Mouse (Mus musculus) heart, adult 18-20 months (tissue): Measurements from ENCODE around the gene Nudt1. TPM values are rescaled to one million over a fixed set of nuclear protein-coding genes. Genes with fewer than 3 reads are reported as not detected.

Experiments
- DNase-seq, 2 experiments: peaks; one replicate each; pipeline ENCODE4 v3.0.0; 2021 to 2022; ENCODE audit warnings: mixed read lengths in 1 of 2
- long read RNA-seq, 2 experiments: library from polyadenylated mRNA; stranded (forward); transcript quantifications; one replicate each; pipeline ENCODE4 v2.0.0; 2021
- total RNA-seq, 2 experiments: library from RNA; stranded (reverse); gene quantifications; 2 replicates each; pipeline ENCODE4 v1.2.3; 2021

Gene Nudt1
- 10 to 100 TPM; 10.1 to 13.0 TPM for total RNA-seq
- long read RNA-seq, experiment 1, partial matches to known transcripts: 0 of 8 reads
- long read RNA-seq, experiment 1, other reads (novel, unspliced or antisense): 2 of 8 reads
- long read RNA-seq, experiment 2, transcript Nudt1-202 (4 exons, 952 nt): major isoform, 7 of 12 reads
- long read RNA-seq, experiment 2, partial matches to known transcripts: 0 of 12 reads
- long read RNA-seq, experiment 2, other reads (novel, unspliced or antisense): 3 of 12 reads

DNA sequence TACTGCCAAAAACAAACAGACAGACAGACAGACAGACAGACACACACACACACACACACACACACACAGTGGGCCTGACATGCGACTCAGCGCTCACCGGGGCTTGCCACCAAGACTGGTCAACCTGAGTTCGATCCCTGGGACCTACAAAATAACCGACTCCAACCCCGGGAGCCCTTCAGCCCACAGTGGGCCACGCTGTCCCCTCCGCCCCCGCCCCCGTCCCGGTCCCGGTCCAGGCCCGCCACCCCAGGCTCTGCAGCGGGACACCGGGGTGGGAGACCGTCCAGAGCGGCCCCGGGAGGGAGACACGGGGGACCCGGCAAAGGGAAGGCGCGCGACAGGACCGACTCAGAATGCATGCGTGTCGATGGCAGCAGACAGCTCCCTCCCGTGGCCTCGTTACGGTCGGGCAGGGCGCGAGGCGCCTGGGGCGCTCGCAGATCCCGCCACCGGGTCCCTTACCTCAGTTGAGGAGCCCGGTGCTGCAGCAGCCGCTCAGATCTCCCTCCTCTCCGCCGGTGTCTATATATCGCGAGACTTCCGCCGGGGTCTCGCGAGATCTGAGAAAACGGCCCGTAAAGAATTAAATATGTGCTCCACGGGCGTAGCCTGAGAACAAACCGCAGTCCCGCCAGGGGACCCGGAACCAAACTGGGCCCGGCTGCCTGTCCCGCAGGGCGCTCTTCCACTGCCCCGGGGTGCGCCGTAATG is at the start of gene Nudt1, which contains the start of gene Mad1l1:
Nudt1 (plus strand) TSS at position 615 of the 714 bp plus-strand sequence.
Mad1l1 (minus strand) TSS at position 511 of the 714 bp plus-strand sequence.
- peak; percentile 95 to 97 for DNase-seq

DNA sequence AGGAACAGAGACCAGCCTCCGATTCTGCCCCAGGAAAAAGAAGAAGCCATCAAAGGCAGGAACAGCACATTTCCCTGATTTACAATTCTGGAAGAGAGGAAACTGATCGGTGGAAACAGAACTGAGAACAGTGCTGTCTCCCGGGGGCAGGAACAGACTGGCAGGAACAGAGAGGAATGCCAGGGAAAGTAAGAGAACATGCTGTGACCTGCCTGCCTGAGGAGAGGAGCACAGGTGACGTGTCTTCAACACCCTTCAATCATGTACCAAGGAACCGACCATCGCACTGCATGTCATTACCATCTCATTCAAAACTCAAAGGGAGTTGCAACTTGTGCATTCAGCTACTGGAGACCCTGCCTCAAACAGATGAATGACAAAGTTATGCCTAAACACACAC is 44.7 kb upstream of the Nudt1 start:
- no peak for DNase-seq

DNA sequence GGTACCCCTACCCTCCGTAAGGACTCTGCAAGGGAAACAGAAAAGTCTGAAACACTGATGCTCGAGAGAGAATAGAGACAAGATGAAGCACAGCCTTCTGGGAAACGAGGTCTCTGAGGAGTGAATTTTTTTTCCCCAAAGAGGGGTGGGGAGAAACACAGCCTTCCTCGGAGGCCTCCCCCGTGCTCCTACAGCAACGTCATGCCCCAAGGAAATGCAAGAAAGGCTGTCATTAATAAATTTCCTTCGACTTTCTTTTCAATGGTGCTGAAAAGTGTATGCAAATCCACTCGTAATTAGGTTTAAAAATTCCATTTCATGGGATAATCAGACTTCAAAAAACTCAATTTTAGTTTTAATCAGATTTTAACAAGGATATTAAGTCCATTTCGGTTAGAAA is 41.3 kb upstream of the Nudt1 start:
- no peak for DNase-seq

DNA sequence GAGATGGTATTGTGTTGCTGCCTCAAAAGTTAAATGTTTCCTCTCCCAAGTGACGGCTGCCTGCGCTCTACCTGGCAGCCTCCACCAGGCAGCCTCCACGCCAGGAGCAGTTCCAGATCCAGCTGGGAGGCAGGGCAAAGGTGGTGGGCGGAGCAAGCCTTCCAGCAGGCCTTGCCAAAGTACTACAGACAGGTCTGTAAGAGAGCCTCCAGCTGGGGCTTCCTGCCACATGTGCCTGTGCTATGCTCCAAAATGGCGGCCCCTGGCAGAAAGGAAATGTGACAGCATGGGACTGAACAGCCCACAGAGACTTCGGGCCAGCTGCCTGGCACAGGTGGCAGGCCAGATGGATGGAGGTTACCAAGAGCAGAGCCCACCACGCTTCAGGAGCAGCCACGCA is 39.1 kb upstream of the Nudt1 start:
- peak in 1 of 2 experiments; percentile 23 for DNase-seq

DNA sequence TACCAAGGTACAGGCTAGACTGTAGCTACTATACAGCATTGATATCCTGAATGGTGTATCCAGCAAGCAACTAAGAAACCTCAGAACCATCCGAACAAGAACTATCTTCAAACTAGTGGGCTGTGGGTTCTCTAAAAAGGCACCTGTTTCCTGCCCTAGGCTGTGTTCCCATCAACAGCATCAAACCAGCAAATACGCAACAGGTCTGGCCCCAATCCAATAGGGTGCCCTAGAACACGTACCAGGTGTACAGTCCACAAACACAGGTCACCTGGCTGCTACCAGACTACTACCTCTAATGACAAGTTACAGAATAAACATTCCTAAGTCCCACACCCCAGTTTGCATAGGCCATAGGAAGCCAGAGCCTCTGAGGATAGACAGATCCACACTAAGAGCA is 38.6 kb upstream of the Nudt1 start:
- no peak for DNase-seq

DNA sequence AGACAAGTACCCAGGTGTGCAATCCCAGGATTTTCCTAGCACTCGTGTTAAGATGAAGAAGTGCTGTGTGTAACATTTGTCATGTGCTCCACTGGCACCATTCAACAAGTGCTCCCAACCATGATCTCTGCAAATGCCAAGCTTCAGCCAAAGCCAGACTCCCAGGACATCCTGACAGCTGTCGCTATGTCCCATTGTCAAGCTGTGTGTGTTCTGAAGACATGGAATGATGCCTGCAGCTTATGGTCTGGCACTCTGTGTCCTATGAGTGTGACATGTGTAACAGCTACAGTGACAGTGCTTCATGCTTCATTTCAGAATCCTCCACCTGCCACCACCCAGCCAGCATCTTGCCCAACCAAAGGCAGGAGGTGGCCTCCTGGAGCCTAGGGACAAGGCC is 37.4 kb upstream of the Nudt1 start:
- no peak for DNase-seq

DNA sequence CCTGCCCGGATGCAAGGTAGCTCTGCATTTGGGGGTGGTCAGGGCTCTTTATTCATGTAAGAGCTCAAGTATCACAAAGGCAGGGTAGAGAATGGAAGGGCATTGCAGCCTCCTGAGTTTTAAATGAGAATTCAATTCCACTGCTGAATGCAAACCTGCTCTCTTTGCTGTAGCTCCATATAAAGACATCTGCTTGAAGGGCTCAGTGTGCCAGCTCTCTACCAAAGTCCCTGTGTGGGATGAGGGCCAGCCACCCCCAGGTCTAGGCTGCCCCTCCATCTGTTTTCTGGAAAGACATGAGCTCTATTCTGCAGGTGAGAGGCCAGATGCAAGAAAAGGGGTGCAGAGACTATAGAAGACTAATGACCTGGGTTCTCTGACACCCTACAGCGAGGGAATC is 36.7 kb upstream of the Nudt1 start:
- DNase-seq: no peak

DNA sequence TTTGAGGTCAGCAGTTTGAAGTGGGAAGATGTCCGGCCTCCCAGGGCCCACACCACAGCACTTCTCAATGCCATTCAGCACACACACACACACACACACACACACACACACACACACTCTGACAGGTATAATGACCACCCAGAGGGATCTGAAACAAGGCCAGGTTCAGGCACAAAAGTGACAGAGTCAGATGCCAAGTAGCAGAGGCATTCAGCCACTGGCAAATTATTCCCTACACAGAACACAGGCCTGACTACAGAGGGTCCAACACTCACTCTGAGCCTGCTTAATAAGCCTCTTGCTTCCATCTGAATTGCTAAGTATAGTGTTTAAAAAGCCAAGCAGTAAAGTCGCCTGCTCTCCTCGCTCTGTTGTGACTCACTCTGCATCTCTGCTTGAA is 33.2 kb upstream of the Nudt1 start:
- DNase-seq: no peak

DNA sequence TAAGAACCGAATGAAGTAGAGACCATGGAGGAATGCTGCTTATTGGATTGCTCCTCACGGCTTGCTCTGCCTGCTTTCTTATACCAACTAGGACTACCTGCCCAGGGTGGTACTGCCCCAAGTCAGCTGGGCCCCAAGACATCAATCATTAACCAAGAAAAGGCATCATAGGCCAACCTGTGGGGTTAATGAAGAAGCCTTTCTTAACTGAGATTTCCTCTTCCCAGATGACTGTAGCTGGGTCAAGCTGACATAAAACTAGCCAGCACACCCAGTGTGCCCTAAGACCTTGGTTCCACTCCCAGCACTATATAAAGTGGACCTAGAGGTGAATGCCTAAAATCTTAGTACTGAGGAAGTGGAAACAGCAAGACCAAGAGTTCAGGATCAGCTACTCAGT is 32.3 kb upstream of the Nudt1 start:
- DNase-seq: no peak

DNA sequence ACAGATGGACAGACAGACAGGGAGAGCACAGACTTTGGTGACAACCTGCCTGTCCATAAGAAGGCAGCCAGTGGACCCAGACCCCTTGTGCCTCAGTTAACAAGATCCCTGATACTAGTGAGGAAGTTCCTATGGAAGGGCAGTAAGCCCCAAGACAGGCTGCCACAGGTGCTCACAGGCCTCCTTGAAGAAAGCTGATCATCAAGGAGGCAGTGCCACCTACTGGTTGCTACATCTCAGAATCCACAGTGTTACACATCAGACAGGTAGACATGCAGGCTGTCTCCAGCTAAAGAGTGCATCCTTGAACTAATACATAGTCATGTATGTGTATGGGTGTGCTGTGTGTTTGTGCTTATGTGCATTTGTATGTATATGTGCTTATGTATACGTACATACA is 29.3 kb upstream of the Nudt1 start:
- peak; percentile 45 to 70 for DNase-seq

DNA sequence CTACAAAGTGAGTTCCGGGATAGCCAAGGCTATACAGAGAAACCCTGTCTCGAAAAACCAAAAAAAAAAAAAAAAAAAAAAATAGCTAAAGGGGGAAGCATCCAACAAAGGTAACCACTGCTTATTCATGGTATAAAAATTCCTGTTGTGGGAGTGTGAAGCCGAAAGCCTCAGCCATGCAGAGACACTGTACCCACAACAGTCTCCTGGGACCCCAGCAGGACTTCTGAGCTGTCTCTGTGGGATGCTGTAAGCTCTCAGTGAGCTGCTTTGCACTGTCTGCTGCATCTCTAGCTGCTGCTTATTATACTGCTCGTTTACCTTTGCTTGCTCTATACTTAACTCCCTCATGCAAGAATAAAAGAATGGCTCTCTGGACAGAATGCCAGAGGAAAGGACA is 23.2 kb upstream of the Nudt1 start:
- no peak for DNase-seq

DNA sequence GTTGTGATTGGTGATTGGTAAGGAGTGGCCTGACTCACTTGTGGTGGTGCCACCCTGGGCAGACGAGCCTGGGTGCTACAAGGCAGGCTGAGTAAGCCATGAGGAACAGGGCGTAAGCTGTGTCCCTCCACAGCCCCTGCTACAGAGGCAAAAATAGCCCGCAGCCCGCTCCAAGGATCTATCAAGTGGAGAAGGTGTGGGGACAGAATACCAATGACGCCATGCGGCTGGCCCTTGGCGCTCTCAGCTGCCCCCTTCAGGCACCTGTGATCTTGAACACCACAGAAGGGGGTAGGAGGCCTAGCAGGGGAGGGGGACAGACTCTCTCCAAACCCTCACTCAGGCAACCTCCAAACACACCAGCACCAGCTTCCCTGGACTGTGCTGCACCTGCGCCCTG is 15.4 kb upstream of the Nudt1 start:
- peak; percentile 69 to 70 for DNase-seq

DNA sequence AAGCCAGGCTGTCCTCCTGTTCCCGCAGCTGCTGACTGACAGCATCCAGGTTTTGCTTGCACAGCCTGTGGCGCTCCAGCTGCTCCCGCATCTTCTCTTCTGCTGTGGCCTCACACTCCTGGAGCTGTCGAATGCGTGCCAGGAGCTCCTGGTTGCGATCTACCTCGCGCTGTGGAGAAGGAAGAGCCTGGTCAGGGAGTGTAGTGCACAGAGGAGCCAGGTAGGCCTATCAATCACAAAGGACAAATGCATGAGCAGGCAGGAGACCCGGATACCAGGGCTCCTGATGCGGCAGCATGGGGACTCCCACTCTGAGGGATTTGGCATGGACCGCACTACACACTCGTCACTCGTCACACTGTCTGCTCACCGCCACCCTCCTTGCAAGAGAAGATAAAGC is 13.9 kb upstream of the Nudt1 start:
- peak in 1 of 2 experiments; percentile 10 for DNase-seq

DNA sequence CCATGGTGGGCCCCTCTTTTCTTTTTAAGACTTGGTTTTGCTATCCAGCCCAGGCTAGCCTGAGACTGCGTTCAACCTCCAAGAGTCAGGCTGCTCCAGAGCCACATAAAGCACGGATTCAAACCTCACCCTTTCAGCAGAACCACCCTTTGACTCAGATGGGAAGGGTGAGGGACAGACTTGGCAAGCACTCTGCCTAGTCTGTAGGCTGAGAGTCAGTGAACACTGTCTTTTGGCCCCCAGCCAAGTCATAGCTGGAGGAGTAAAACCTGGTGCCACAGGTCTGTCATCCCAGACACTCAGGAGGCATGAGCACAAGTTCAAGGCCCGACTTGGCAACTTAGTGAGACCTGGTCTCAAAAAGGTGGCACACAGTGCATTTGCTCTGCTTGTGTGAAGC is 4.7 kb upstream of the Nudt1 start:
- no peak for DNase-seq

DNA sequence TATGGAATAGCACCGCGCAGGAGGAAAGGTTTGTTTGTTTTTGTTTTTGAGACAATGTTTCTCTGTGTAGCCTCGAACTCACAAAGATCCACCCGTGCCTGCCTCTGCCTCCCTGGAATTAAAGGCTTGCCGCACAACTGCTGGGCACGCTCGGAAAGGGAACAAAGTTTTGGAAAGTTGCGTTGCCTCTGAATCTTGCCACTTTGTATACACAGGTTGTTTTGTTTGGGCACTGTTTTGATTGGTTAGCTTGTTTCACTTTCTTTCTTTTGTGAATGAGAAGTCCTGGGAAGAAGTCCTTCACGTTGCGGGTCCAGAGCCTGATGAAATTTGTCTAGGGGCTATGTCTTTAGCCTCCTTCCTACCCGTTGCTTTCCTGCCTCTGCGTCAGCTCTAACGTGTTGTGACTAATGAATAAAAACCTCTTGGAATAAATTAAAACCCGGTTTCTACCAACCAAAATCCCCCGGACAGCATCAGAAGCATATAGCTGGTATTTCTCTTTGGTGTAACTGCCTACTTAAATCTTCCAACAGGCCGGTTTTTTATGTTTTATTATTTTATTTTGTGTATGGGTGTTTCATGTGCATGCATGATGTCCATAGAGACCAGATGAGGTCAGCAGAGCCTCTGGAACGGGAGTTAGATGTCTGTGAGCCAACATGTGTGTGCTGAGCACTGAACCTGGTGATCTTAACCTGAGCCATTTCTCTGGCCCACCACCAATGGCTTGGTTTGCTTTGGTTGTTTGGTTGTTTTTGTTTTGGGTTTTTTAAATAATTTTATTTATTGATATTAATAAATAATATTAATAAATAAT is 510 bp downstream of the Nudt1 start:
- DNase-seq: no peak

DNA sequence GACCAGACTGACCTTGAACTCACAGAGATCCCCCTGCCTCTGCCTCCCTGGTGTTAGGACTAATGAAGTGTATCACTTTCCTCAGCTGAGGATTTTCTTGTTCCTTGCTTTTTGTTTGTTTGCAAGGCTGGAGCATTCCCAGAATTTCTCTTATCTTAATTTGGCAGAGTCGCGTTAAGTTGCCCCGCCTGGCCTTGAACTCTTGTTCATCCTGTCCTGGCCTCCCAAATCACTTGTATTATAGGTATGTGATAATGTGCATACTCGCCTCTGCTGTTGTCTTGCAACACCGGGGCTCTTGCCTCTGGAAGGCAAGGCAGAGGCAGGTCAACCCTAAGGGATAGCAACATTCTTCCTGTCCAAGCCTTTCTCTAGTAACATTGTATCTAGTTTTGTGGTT is 2.6 kb downstream of the Nudt1 start:
- no peak for DNase-seq

DNA sequence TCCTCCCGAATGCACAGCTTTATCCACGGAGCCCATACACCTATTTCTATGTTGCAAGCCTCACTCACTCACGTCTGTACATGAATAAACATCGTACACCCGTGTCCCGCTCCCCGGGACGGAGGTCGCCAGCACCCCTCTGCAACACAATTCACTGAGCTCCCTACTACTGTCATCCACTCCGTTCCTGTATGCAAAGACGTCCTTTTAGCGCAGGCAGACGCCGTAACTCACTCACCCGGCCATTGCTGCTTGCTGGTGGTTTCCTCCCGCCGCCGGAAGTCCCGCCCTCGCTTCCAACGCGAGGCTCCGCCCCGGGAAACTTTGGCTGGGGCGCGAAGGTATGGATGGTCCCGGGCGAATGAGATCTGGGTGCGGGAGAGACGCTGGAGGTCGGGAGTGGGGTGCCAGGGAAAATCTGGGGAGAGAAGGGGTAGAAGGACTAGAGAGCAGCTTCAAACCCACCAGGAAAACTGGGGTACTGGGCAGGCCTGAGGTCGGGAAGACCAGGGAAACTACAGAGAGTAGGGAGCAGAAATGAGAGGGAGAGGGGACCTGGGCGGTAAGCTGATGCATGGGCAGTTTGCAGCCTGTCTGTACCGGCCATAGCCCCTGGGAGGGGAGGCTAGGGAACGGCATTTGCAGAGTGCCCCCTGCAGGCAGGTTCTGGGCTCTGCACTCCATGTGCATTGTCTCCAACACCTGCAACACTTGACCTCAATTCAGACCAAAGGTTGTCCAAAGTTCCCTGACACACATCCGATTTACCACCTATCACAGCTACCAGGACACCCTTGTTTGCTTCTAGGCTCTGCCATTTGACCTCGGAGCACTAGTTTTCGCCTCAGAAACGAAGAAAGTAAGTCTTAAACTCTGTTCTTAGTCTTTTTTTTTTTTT is 10.4 kb downstream of the Nudt1 start, which contains the start of gene Mrm2:
Mrm2 (minus strand) TSS at position 284 of the 898 bp plus-strand sequence.
- peak; percentile 87 to 93 for DNase-seq

DNA sequence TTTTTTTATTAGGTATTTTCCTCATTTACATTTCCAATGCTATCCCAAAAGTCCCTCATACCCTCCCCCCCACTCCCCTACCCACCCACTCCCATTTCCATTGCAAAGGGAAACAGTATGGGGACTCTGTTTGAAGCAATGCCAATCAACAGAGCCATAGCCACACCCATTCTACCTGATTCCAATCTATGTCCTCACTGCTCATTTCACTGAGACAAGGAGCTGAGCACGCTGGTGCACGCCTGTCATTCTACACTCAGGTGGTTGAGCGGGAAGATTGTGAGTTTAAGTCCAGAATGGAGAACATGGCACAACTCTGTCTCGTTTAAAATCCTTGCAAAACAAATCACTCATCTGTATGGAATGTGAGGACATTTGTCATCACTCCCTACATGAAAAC is 11.1 kb downstream of the Nudt1 start:
- no peak for DNase-seq

DNA sequence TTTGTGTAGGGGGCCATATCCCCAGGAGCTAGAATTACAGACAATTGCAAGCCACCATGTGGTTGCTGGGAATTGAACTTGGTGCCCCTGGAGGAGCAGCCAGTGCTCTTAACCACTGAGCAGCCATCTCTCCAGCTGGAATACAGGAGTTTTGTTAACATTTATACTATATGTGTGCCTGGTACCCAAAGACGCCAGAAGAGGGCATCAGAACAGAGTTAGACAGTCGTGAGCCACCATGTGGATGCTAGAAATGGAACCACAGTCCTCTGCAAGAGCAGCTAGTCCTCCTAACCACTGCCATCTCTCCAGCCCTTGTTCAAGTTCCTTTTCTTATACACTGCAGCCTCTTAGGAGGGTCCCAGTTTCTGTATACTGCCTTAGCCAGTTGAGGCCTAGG is 12.2 kb downstream of the Nudt1 start:
- no peak for DNase-seq

DNA sequence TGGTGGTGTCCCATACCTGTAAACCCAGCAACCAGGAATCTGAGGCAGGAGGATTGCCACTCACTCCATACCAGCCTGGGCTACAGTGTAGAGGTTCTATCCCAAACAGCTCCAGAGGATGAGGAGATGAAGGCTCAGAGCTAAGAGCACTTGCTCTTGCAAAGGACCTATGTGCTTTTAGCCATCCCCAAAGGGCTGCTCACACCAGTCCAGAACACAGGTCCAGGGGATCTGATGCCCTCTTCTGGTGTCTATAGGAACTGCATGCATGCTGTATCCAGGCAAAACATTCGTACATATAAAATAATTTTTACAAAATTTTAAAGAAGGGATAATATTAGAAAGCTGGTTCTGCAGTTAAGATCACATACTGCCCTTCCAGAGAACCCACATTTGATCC is 15.2 kb downstream of the Nudt1 start:
- peak in 1 of 2 experiments; percentile 57 for DNase-seq

DNA sequence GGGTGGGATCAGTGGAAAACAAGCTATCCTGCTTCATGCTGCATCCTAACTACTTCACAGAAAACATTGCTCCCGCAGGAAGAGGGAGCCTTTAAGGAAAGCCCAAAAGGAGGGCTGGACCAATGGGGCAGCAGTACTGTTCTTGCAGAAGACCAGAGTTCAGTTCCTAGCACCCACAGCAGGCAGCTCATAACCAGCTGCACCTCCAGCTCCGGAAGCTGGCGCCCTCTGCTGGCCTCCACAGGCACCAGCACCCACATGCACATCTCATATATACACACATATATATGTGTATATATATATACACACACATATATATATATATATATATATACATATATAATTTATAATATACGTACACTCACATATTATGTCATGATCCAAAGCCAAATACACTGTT is 17.3 kb downstream of the Nudt1 start:
- no peak for DNase-seq

DNA sequence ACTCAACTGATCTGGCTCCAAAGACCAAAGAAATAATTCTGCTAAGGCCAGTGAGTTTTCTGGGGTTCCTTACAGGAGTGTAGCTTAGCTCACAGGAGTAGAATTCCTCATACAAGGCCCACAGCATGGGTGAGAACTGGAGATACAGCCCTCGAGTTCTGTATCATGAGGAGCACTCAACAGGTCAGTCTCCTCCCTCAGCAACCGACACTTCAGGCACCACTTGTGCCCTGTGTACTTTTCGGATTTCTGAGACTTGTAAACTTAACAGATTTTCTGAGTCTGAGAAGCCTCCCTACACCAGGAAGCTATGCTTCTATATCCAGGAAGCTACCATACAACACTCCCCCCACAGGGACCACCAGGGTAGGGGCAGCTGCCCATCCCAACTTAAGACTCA is 18.4 kb downstream of the Nudt1 start:
- no peak for DNase-seq
